Mouse (Mus musculus) embryonic facial prominence, embryonic 11.5 days (tissue): ENCODE measurements at regions not wholly inside any gene's neighbourhood (a gene's known extent, or its start where the extent isn't known, plus 50 kb on each side); places are given as distances from the start of the nearest gene placed in this dataset.

ENCODE experiments used
- ATAC-seq: fragments of 200-750 bp; cut with Nextera tagmentation; replicated peaks from 2 replicates; pipeline ENCODE4 v1.8.0; 2017; ENCODE audit warnings: low read depth; ENCODE audit not compliant: insufficient number of reproducible peaks, low FRiP score, low TSS enrichment
- DNase-seq: peaks from one replicate; pipeline ENCODE4 v3.0.0-alpha.2; 2015; ENCODE audit warnings: low spot score
- H3K27ac ChIP-seq: fragments of 300-500 bp; sonication (generic); replicated peaks from 2 replicates; pipeline ENCODE4 v1.5.1; 2014; ENCODE audit warnings: mild to moderate bottlenecking, low read depth, low read length, control low read depth
- H3K27me3 ChIP-seq: fragments of 300-500 bp; sonication (generic); 2 replicates; pipeline ENCODE4 v1.6.1; 2014; ENCODE audit warnings: mild to moderate bottlenecking, low read length, moderate library complexity, mixed read lengths; ENCODE audit not compliant: control insufficient read depth, insufficient read depth
- H3K36me3 ChIP-seq: fragments of 300-500 bp; sonication (generic); replicated peaks from 2 replicates; pipeline ENCODE4 v1.6.1; 2014; ENCODE audit warnings: low read depth, mild to moderate bottlenecking, low read length, moderate library complexity, mixed read lengths; ENCODE audit not compliant: control insufficient read depth, insufficient read depth
- H3K4me1 ChIP-seq: fragments of 300-500 bp; sonication (generic); 2 replicates; pipeline ENCODE4 v1.6.1; 2014; ENCODE audit warnings: low read length, mixed read lengths; ENCODE audit not compliant: control insufficient read depth, insufficient read depth
- H3K4me2 ChIP-seq: fragments of 300-500 bp; sonication (generic); 2 replicates; pipeline ENCODE4 v1.6.1; 2014; ENCODE audit warnings: low read depth, mild to moderate bottlenecking, control low read depth, low read length, moderate library complexity
- H3K4me3 ChIP-seq: fragments of 300-500 bp; sonication (generic); 2 replicates; pipeline ENCODE4 v1.5.1; 2014; ENCODE audit warnings: low read depth, low read length, control low read depth
- H3K9ac ChIP-seq: fragments of 300-500 bp; sonication (generic); replicated peaks from 2 replicates; pipeline ENCODE4 v1.6.1; 2014; ENCODE audit warnings: mild to moderate bottlenecking, control low read depth, low read length
- H3K9me3 ChIP-seq: fragments of 300-500 bp; sonication (generic); replicated peaks from 2 replicates; pipeline ENCODE4 v1.6.1; 2016; ENCODE audit warnings: mild to moderate bottlenecking, low read length, inconsistent platforms, mixed read lengths; ENCODE audit not compliant: control insufficient read depth
- WGBS: fragments of 180-500 bp; shearing (Covaris S2); extraction: QIAGEN DNeasy Blood & Tissue Kit; methylation state at CpG from one replicate; pipeline ENCODE4 v1.1.7; 2014; 5-methylcytosine and 5-hydroxymethylcytosine counted together

- 96% methylated on average over 4 of the region's 4 CpGs for WGBS
- H3K9ac ChIP-seq: no peak overlapping the region
- no peak for ATAC-seq
- H3K9me3 ChIP-seq: peaks cover 3% of the 10 kb centered on the region; the same call in 1 of the 2 replicates
- no peaks in the 10 kb centered on the region for H3K36me3 ChIP-seq
- no peaks in the 10 kb centered on the region for H3K4me1 ChIP-seq
- no peak overlapping the region for H3K4me2 ChIP-seq
- H3K27me3 ChIP-seq: no peaks in the 10 kb centered on the region
- no peak overlapping the region for H3K4me3 ChIP-seq
- no peak overlapping the region for H3K27ac ChIP-seq
- no peak for DNase-seq
Measured at GRCm38 (mm10) chr12:114148779-114149178, 605.1 kb downstream of the Adam6a start.

GRCm38 (mm10) chr12:114172305-114172704 lies 628.6 kb downstream of the Adam6a start:
- ATAC-seq (no peak), DNase-seq (no peak)
- Histone ChIP-seq H3K9ac (no peak overlapping the region), H3K4me2 (no peak overlapping the region), H3K4me1 (no peaks in the 10 kb centered on the region), H3K27ac (no peak overlapping the region), H3K36me3 (no peaks in the 10 kb centered on the region), H3K9me3 (no peaks in the 10 kb centered on the region), H3K4me3 (no peak overlapping the region), H3K27me3 (no peaks in the 10 kb centered on the region)
- 86% methylated on average over 2 of the region's 2 CpGs for WGBS

GRCm38 (mm10) chr12:114199521-114199920 lies 655.8 kb downstream of the Adam6a start:
- no peak overlapping the region for H3K4me3 ChIP-seq
- H3K4me1 ChIP-seq: no peaks in the 10 kb centered on the region
- H3K9ac ChIP-seq: no peak overlapping the region
- H3K4me2 ChIP-seq: no peak overlapping the region
- no peaks in the 10 kb centered on the region for H3K36me3 ChIP-seq
- no peaks in the 10 kb centered on the region for H3K27me3 ChIP-seq
- no peak overlapping the region for H3K27ac ChIP-seq
- H3K9me3 ChIP-seq: no peaks in the 10 kb centered on the region; the same call in 1 of the 2 replicates
- ATAC-seq (no peak), DNase-seq (no peak)
- WGBS: 69% methylated on average over 1 of the region's 1 CpGs

GRCm38 (mm10) chr12:114222541-114222940 lies 678.8 kb downstream of the Adam6a start:
- Histone ChIP-seq H3K36me3 (no peaks in the 10 kb centered on the region), H3K27me3 (no peaks in the 10 kb centered on the region), H3K9ac (no peak overlapping the region), H3K4me2 (no peak overlapping the region), H3K4me1 (no peaks in the 10 kb centered on the region), H3K4me3 (no peak overlapping the region), H3K9me3 (no peaks in the 10 kb centered on the region), H3K27ac (no peak overlapping the region)
- DNase-seq: no peak
- 39% methylated on average over 3 of the region's 3 CpGs for WGBS
- ATAC-seq: no peak
